Mouse (Mus musculus) midbrain, embryonic 15.5 days (tissue): ENCODE results near the gene Ppfibp2. TPM values are rescaled to one million over a fixed set of nuclear protein-coding genes. Genes with fewer than 3 reads are reported as not detected.

Experiments
- ATAC-seq: fragments of 200-750 bp; cut with Nextera tagmentation; replicated peaks from 2 replicates; pipeline ENCODE4 v1.8.0; 2017; ENCODE audit warnings: moderate TSS enrichment
- H3K27ac ChIP-seq: fragments of 300-500 bp; sonication (generic); 2 replicates; pipeline ENCODE4 v1.5.1; 2015; ENCODE audit warnings: mild to moderate bottlenecking, inconsistent platforms
- H3K27me3 ChIP-seq: fragments of 300-500 bp; sonication (generic); replicated peaks from 2 replicates; pipeline ENCODE4 v1.6.1; 2015; ENCODE audit warnings: inconsistent platforms
- H3K36me3 ChIP-seq: fragments of 300-500 bp; sonication (generic); replicated peaks from 2 replicates; pipeline ENCODE4 v1.6.1; 2015; ENCODE audit warnings: inconsistent platforms
- H3K4me1 ChIP-seq: fragments of 300-500 bp; sonication (generic); 2 replicates; pipeline ENCODE4 v1.6.1; 2015; ENCODE audit warnings: inconsistent platforms
- H3K4me2 ChIP-seq: fragments of 300-500 bp; sonication (generic); 2 replicates; pipeline ENCODE4 v1.6.1; 2015; ENCODE audit warnings: inconsistent platforms, mild to moderate bottlenecking, moderate library complexity
- H3K4me3 ChIP-seq: fragments of 300-500 bp; sonication (generic); 2 replicates; pipeline ENCODE4 v1.5.1; 2015; ENCODE audit warnings: mild to moderate bottlenecking, inconsistent platforms
- H3K9ac ChIP-seq: fragments of 300-500 bp; sonication (generic); 2 replicates; pipeline ENCODE4 v1.6.1; 2015; ENCODE audit warnings: mild to moderate bottlenecking, inconsistent platforms
- H3K9me3 ChIP-seq: fragments of 300-500 bp; sonication (generic); 2 replicates; pipeline ENCODE4 v1.6.1; 2016; ENCODE audit warnings: inconsistent platforms
- WGBS: fragments of 180-500 bp; shearing (Covaris S2); methylation state at CpG from one replicate; pipeline ENCODE4 v1.1.7; 2015; ENCODE audit warnings: mixed read lengths; 5-methylcytosine and 5-hydroxymethylcytosine counted together
- polyA plus RNA-seq: library from polyadenylated mRNA; unstranded; fragments of >200 nt; fragmentation: Nextera tagmentation; extraction: Ambion mirVana; gene quantifications from 2 replicates; pipeline ENCODE4 v1.2.1, GENCODE M21; 2015

The Ppfibp2 gene
- polyA plus RNA-seq, 1 experiment from 2014 or later, result 1.5 TPM

GRCm38 (mm10) chr7:107756748-107757147 is 161.7 kb downstream of the Ppfibp2 start:
- Histone ChIP-seq H3K4me2 (no peak overlapping the region), H3K36me3 (no peaks in the 10 kb centered on the region), H3K27me3 (no peaks in the 10 kb centered on the region), H3K9ac (no peak overlapping the region), H3K9me3 (no peaks in the 10 kb centered on the region), H3K4me1 (peaks cover 5% of the 10 kb centered on the region), H3K27ac (no peak overlapping the region), H3K4me3 (no peak overlapping the region)
- ATAC-seq, result no peak
- WGBS, result 92% methylated on average over 2 of the region's 2 CpGs

- Histone ChIP-seq H3K27ac (no peak within 1 kb of the TSS), H3K4me3 (peak within 1 kb of the TSS; percentile 33), H3K4me1 (peaks cover 5% of the 10 kb centered on the region), H3K9me3 (no peaks in the 10 kb centered on the region), H3K9ac (peak within 1 kb of the TSS; percentile 29), H3K4me2 (peak within 1 kb of the TSS; percentile 62), H3K36me3 (no peaks in the 10 kb centered on the region), H3K27me3 (no peaks in the 10 kb centered on the region)
- WGBS, result 14% methylated on average over 23 of the region's 23 CpGs
- peak; percentile 93 for ATAC-seq
These were observed 162.5 kb downstream of the Ppfibp2 start, which contains the start of gene Cyb5r2 for GRCm38 (mm10) chr7:107757308-107758151. Gene Cyb5r2 (minus strand): TSS chr7:107758032.

DNA sequence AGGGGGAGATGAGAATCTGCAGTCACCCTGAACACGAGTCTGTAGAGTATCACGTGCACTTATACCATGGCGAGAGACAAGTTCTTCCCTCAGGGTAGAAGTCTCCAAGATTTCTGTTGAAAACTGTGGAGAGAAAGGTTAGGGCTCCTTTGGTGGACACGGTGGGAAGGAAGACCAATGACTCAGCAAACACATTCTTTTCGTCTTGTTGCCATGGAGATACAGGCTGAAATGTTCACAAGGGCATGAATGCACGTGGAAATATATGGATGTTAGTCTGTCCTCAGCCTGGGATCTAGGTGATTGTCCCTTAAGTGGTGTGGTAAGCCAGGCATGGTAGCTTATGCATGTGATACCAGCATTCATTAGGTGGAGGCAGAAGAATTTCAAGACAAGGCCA is 175.8 kb downstream of the Ppfibp2 start:
- no peak overlapping the region for H3K4me3 ChIP-seq
- no peak for ATAC-seq
- no peak overlapping the region for H3K4me2 ChIP-seq
- H3K9ac ChIP-seq, result no peak overlapping the region
- no peaks in the 10 kb centered on the region for H3K9me3 ChIP-seq
- no peaks in the 10 kb centered on the region for H3K36me3 ChIP-seq
- H3K27ac ChIP-seq, result no peak overlapping the region
- H3K27me3 ChIP-seq, result no peaks in the 10 kb centered on the region
- H3K4me1 ChIP-seq, result no peaks in the 10 kb centered on the region
- 51% methylated on average over 6 of the region's 6 CpGs for WGBS

DNA sequence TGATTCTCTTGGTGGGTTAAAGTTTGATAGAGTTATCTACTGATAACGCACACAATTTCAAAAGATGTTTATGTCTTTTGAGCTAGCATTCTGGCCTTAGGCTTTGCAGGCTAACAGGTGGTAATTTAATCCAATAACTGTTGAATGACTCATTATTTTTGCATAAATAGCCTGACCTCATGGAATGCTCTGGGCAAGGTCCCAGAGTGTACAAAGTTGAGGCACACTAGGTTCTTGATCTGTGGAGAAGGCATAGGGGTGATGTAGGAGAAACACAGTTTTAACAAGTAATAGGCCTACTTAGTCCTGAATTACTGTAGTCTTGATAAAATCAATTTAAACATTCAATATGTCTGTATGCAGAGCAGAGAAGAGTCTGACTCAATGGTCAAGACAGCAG is 183.2 kb downstream of the Ppfibp2 start:
- Histone ChIP-seq H3K4me3 (no peak overlapping the region), H3K9me3 (no peaks in the 10 kb centered on the region), H3K27ac (no peak overlapping the region), H3K36me3 (no peaks in the 10 kb centered on the region), H3K27me3 (no peaks in the 10 kb centered on the region), H3K4me2 (no peak overlapping the region), H3K9ac (no peak overlapping the region), H3K4me1 (no peaks in the 10 kb centered on the region)
- no peak for ATAC-seq
- WGBS, result 86% methylated on average over 1 of the region's 1 CpGs

GRCm38 (mm10) chr7:107779611-107780010 is 184.6 kb downstream of the Ppfibp2 start:
- Histone ChIP-seq H3K36me3 (no peaks in the 10 kb centered on the region), H3K9me3 (no peaks in the 10 kb centered on the region), H3K9ac (no peak overlapping the region), H3K4me3 (no peak overlapping the region), H3K4me2 (no peak overlapping the region), H3K27me3 (no peaks in the 10 kb centered on the region), H3K27ac (no peak overlapping the region), H3K4me1 (no peaks in the 10 kb centered on the region)
- peak; percentile 54; the same call in 1 of the 2 replicates for ATAC-seq
- 42% methylated on average over 4 of the region's 4 CpGs for WGBS

DNA sequence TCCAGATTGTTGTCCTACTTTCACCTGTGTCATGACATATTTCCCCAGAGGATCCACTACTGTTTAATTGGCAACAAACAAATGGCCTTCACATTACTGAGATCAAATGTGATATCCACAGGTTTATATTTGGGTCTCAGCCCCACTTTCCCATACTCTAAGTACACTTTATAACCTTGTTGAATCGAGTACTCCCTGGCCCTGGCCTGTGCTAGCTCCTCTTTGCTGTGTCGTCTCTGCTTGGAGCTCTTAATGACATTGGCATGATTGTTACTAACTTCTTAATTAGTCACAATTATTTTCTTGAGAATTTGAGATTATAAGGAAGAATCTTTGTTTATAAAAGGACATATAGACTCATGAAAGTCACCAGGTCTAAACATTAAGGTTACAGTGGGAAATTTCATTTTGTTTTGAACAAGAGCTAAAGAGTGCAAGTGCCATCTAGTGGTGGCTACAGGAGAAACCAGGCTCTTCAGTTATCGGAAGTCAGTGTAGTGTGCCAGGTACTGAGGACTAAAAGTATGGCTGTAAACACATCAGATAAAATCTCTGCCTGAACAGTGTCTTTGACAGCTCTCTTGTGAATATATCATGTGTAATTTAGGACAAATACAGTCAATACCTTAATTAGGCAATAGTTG is 193.1 kb downstream of the Ppfibp2 start:
- ATAC-seq, result peak; percentile 76
- no peak overlapping the region for H3K4me2 ChIP-seq
- H3K4me1 ChIP-seq, result no peaks in the 10 kb centered on the region
- no peaks in the 10 kb centered on the region for H3K9me3 ChIP-seq
- no peak overlapping the region for H3K4me3 ChIP-seq
- WGBS, result 65% methylated on average over 3 of the region's 3 CpGs
- no peaks in the 10 kb centered on the region for H3K27me3 ChIP-seq
- no peaks in the 10 kb centered on the region for H3K36me3 ChIP-seq
- H3K9ac ChIP-seq, result no peak overlapping the region
- no peak overlapping the region for H3K27ac ChIP-seq

DNA sequence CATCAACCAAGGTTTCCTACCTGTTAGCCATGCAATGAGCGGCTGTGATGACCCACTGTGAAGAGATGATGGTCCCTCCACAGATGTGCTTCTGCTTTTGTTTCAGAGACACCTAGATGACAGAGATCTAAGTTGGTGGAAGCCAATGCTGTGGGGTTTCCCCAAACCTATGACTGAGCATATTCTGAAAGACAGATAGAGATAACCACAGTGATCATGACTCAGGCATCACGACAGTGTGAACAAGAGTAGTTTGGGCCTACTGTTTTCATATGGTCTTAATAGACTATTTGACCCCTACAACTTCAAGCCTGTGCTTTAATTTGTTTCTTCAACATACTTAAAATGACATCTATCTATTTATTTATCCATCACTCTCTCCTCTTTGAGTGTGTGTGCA is 201.5 kb downstream of the Ppfibp2 start:
- Histone ChIP-seq H3K9ac (no peak overlapping the region), H3K27ac (no peak overlapping the region), H3K36me3 (no peaks in the 10 kb centered on the region), H3K4me1 (no peaks in the 10 kb centered on the region), H3K4me3 (no peak overlapping the region), H3K9me3 (no peaks in the 10 kb centered on the region), H3K27me3 (no peaks in the 10 kb centered on the region), H3K4me2 (no peak overlapping the region)
- WGBS, result 85% methylated on average over 2 of the region's 2 CpGs
- no peak for ATAC-seq

Other genes starting within 250 kb of the Ppfibp2 start
- 10.0 and 12.1 TPM in 2 replicates for gene Syt9, start 224.5 kb upstream of the Ppfibp2 start, polyA plus RNA-seq
- gene Olfml1, start 27.8 kb upstream of the Ppfibp2 start, polyA plus RNA-seq, result 3.1 and 4.6 TPM in 2 replicates
- not detected in 2 replicates for gene 5330417H12Rik, start 30.0 kb downstream of the Ppfibp2 start, polyA plus RNA-seq
- 0.19 TPM in 2 replicates for gene Cyb5r2, start 162.8 kb downstream of the Ppfibp2 start, polyA plus RNA-seq
- gene Ovch2, start 206.0 kb downstream of the Ppfibp2 start, polyA plus RNA-seq, result not detected in 2 replicates
- gene Olfr467, start 217.1 kb downstream of the Ppfibp2 start, polyA plus RNA-seq, result not detected in 2 replicates
- not detected in 2 replicates for gene Olfr469, start 230.3 kb downstream of the Ppfibp2 start, polyA plus RNA-seq